ENCODE assay signal across 12 mouse cellular contexts in genomic region chr1:71688926-71689303, GRCm38 (mm10).
"Had no signal": no experiment of that assay in that cellular context is flagged by ENCODE, and none has a peak within 500 bp of the region (broad histone marks: within the 10 kb centered on the region; RNA-seq: fewer than 3 reads in every experiment).

No protein-coding gene starts in this region.

- DNase-seq: kidney, postnatal 10 days; kidney, postnatal 36 days; layer of hippocampus, postnatal 36 days; liver, embryonic 13.5 days; lung, adult 2 months; lung, postnatal 14 days; lung, postnatal 4 days; midbrain, embryonic 14.5 days; thymus, adult 18-20 months; thymus, postnatal 36 days had no signal

- H3K9ac ChIP-seq: liver, embryonic 13.5 days had no signal

- H3K4me3 ChIP-seq: left cerebral cortex, adult 2 months; liver, embryonic 13.5 days had no signal

- H3K27ac ChIP-seq: left cerebral cortex, adult 2 months; liver, embryonic 13.5 days had no signal

- H3K36me3 ChIP-seq: liver, embryonic 13.5 days had no signal

- H3K4me2 ChIP-seq: midbrain, embryonic 11.5 days had no signal

- H3K27me3 ChIP-seq: liver, embryonic 13.5 days had no signal

- H3K9me3 ChIP-seq: liver, embryonic 13.5 days had no signal
